Mouse (Mus musculus) G1E (cell line): ENCODE measurements around the gene Rhbdf2. TPM values are rescaled to one million over a fixed set of nuclear protein-coding genes. Genes with fewer than 3 reads are reported as not detected.

Experiments used
- ATAC-seq: 2 replicates; pipeline ENCODE4 v1.8.0; 2016; ENCODE audit warnings: mild to moderate bottlenecking; ENCODE audit not compliant: insufficient number of reproducible peaks, poor library complexity, low FRiP score, severe bottlenecking; ENCODE audit errors: extremely low read depth
- DNase-seq: peaks from one replicate; pipeline ENCODE4 v3.0.0; 2012; ENCODE audit warnings: low spot score
- H3K27me3 ChIP-seq: 2 replicates; pipeline ENCODE4 v1.6.1; 2012; ENCODE audit warnings: mild to moderate bottlenecking, low read length, inconsistent platforms; ENCODE audit not compliant: insufficient read depth
- H3K36me3 ChIP-seq: replicated peaks from 2 replicates; pipeline ENCODE3; 2012; ENCODE audit warnings: mild to moderate bottlenecking, inconsistent platforms
- H3K4me1 ChIP-seq: 2 replicates; pipeline ENCODE4 v1.6.1; 2012; ENCODE audit warnings: low read depth, low read length, inconsistent platforms, mixed read lengths; ENCODE audit not compliant: insufficient read depth
- H3K4me3 ChIP-seq: 2 replicates; pipeline ENCODE4 v1.5.1; 2012; ENCODE audit warnings: low read depth, mild to moderate bottlenecking, inconsistent platforms, low read length, moderate library complexity, mixed read lengths
- H3K9me3 ChIP-seq: replicated peaks from 2 replicates; pipeline ENCODE4 v1.6.1; 2012; ENCODE audit warnings: inconsistent platforms
- CTCF ChIP-seq: IDR thresholded peaks from 2 replicates; pipeline ENCODE4 v1.5.1; 2012; ENCODE audit warnings: low read depth, low read length, inconsistent platforms, mixed read lengths
- GATA1 ChIP-seq: IDR thresholded peaks from 2 replicates; pipeline ENCODE4 v1.6.1; 2012; ENCODE audit warnings: borderline replicate concordance, low read length, inconsistent platforms, mixed read lengths
- GATA2 ChIP-seq: IDR thresholded peaks from 2 replicates; pipeline ENCODE4 v1.6.1; 2012; ENCODE audit warnings: low read depth, low read length, inconsistent platforms, borderline replicate concordance
- POLR2AphosphoS5 ChIP-seq: IDR thresholded peaks from 2 replicates; pipeline ENCODE4 v1.6.1; 2012; ENCODE audit warnings: low read depth, low read length, inconsistent platforms; ENCODE audit not compliant: insufficient replicate concordance
- TAL1 ChIP-seq: conservative IDR thresholded peaks from 2 replicates; pipeline ENCODE4 v1.6.1; 2012; ENCODE audit warnings: low read depth, low read length, inconsistent platforms, mixed read lengths
- polyA plus RNA-seq: library from polyadenylated mRNA; stranded (reverse); fragments of >175 nt; gene quantifications from 2 replicates; pipeline ENCODE4 v1.2.3, GENCODE M21; 2012
- total RNA-seq, 2 experiments: library from RNA; stranded (forward) in 1 of 2; stranded (reverse) in 1 of 2; fragments of 200-1000 nt in 1 of 2; fragments of >200 nt in 1 of 2; fragmentation: Nextera tagmentation in 1 of 2; gene quantifications; 2 replicates each; pipeline ENCODE4 v1.2.3; 2014 to 2017

The Rhbdf2 gene
- total and polyA plus RNA-seq, 3 experiments: 1.9 to 5.6 (median 4.2) TPM

DNA sequence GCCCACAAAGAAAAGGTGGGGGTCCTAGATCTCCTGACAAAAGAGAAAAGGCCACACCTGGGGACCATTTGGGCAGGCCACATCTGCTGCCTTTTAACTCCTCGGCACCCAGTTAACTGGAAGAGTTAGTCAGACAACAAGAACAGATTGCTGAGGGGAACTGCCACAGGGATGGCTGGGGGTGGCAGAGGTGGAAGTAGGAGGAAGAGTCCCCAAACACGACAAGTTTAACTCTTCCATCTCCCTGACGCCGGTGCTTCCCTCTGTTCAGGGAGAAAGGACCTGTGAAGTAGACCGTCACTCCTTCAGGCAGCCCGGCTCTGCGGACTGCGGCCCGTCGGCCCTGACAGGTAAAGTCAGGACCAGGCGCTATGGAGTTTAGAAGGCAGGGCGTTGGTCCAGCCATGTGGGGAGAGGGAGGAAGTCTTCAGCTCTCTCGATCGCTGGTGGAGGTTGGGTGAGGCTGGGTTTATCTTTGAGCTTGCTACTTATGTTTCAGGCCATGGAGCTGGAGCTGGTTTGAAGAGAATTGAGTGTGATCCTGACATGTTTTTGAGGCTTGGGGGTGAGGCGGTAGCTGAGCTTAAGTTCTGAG lies 32.3 kb upstream of the Rhbdf2 start:
- Histone ChIP-seq H3K36me3 (no peaks in the 10 kb centered on the region), H3K27me3 (peaks cover 38% of the 10 kb centered on the region), H3K4me1 (peaks cover 78% of the 10 kb centered on the region), H3K9me3 (no peaks in the 10 kb centered on the region), H3K4me3 (no peak overlapping the region)
- DNase-seq (no peak), ATAC-seq (no peak)
- TF ChIP-seq CTCF (no peak), POLR2AphosphoS5 (no peak), GATA1 (no peak), GATA2 (no peak), TAL1 (no peak)

DNA sequence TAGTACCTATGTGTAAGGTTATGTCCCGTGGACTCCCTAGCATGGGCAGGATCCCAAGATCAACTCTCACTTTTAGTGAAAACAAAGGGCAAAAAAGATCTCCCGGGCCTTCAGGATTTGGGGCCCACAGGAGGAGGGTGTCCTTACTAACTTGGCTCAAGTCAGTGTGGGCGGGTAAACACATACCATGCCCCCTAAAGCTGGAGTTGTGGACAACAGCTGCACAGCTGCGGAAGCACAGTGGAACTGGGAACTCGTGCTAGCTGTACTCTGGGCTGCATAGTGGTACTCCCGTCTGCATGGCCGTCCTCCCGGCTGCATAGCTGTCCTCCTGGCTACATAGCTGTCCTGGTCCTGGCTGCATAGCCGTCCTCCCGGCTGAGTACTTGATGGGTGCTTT lies 31.4 kb upstream of the Rhbdf2 start:
- no peak for ATAC-seq
- no peak for TF ChIP-seq GATA2
- TF ChIP-seq TAL1: no peak
- no peak for TF ChIP-seq POLR2AphosphoS5
- TF ChIP-seq CTCF: no peak
- no peak for TF ChIP-seq GATA1
- H3K9me3 ChIP-seq: peaks cover 4% of the 10 kb centered on the region; the same call in 1 of the 2 replicates
- H3K27me3 ChIP-seq: peaks cover 38% of the 10 kb centered on the region
- H3K36me3 ChIP-seq: no peaks in the 10 kb centered on the region
- H3K4me1 ChIP-seq: peaks cover 76% of the 10 kb centered on the region
- DNase-seq: no peak
- peak overlapping the region; percentile 69; the same call in 1 of the 2 replicates for H3K4me3 ChIP-seq

DNA sequence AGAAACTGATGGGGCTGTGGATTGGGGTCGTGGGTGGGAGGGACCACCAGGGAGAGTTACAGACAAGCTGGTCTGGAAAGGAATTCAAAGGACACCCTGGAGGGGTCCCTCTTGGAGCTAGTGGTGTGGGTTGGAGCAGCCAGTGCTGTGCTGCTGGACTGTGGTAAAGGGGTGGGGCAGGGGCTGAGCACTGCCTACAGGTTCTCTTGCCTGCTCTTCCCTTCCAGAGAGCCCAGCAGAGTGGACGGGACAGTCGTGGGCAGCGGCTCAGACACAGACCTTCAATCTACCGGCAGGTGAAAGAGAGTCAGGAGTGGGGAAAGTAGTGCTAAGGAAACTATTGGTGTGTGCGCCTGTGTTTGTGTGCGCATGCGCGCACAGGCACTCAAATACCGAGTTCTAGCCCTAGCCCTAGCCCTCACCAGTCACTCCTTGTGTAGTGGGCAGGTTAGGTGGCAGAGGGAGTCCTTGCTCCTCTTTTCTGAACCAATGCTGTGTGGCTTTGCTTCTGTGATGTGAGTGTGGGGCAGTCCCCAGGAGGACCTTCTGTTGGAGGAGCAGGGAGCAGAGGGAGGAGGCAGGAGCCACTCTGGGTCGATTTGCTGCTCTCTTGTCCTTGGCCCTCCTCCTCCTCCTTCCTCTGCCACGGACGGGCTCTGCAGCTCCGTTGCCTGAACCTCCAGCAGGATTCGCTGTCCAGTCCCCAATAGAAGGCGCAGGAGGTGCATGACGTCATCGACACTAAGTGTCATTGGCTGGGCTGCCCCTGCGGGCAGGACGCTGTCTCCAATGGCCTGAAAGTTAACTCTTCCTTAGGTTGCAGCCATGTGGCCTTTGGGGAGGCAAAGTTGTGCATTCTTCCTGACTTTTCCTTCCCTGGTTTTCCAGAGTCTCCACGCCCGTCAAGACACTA lies 30.7 kb upstream of the Rhbdf2 start:
- ATAC-seq (peak; percentile 99), DNase-seq (peak; percentile 98)
- TF ChIP-seq TAL1 (no peak), GATA1 (no peak), GATA2 (no peak), CTCF (no peak), POLR2AphosphoS5 (no peak)
- peaks cover 4% of the 10 kb centered on the region; the same call in 1 of the 2 replicates for H3K9me3 ChIP-seq
- peaks cover 72% of the 10 kb centered on the region for H3K4me1 ChIP-seq
- H3K4me3 ChIP-seq: peak overlapping the region; percentile 69
- H3K36me3 ChIP-seq: no peaks in the 10 kb centered on the region
- peaks cover 35% of the 10 kb centered on the region for H3K27me3 ChIP-seq

DNA sequence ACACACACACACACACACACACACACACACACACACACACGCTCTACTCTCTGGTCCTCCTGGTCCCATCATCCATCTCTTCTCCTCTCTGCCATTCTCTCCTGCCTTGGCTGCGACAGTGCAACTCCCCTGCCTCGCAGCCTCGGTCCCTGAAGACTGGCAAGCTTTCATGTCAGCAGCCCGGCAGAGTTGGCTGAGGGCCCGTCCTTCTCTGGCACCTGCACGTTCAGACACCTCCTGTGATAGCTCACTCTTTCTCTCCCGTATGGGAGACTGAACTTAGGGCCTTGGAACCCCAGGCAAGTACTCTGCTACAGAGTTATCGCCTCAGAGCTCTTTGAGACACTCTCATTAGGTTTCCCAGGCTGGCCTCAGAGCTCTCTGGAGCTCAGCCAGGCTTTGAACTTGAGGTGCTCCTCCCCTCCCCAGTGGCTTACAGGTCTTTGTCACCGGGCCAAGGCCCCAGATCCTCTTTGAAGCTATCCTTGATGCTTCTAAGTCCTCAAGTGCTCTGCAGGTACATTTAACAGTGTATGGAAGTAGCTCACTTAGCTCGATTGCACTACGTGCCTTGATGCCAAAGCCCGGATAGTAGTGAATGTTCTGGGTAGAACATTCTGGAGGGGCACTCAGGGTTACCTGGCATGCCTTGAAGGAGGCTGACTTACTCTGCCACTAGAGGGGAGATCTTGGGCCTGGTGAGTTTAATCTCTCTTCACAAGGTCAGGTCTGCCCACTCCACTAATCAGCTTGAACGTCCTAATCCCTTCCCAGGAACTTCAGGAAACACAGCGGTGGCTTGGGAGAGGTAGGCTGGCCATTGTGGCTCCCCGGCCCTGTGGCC lies 29.8 kb upstream of the Rhbdf2 start:
- Histone ChIP-seq H3K36me3 (no peaks in the 10 kb centered on the region), H3K4me3 (peak overlapping the region; percentile 69; the same call in 1 of the 2 replicates)

DNA sequence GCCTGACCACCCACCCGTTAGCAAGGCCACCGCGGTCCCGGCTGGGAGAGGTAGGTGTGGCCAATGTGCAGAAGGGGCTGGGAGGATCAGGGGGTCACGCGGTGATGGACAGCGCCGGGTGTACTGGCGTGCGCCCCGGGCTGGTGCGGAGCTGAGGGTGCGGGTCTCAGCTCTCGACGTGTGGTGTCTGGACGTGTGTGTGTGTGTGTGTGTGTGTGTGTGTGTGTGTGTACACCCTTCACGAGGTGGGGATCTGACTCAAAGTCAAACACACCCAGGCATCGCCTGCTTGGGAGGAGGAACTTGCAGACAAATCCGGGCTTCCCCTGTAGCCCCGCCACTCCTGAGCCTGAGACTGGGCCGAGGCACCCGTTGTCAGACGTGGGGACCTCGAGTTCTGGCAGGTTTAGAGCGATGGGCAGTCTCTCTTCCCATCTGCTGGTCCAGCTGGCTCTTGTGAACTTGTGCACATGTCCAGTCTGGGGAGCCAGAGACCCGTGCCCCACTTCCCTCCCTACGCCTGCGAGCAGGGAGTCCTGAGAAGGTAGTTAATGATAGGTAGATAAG lies 27.5 kb upstream of the Rhbdf2 start, which contains the start of gene Cygb:
Gene Cygb (minus strand): TSS at position 59 of the 567 bp plus-strand sequence.
- peak within 1 kb of the TSS; percentile 23; the same call in 1 of the 2 replicates for H3K4me3 ChIP-seq

More for the DNA sequence above, 29.8 kb upstream of the Rhbdf2 start:
- H3K9me3 ChIP-seq: peaks cover 4% of the 10 kb centered on the region; the same call in 1 of the 2 replicates
- H3K4me1 ChIP-seq: peaks cover 65% of the 10 kb centered on the region
- peaks cover 35% of the 10 kb centered on the region for H3K27me3 ChIP-seq
- DNase-seq: no peak
- TF ChIP-seq POLR2AphosphoS5 (no peak), GATA2 (no peak), CTCF (no peak), GATA1 (no peak), TAL1 (no peak)
- ATAC-seq: no peak

More for the DNA sequence above, 27.5 kb upstream of the Rhbdf2 start, which contains the start of gene Cygb:
- Histone ChIP-seq H3K36me3 (no peaks in the 10 kb centered on the region), H3K4me1 (peaks cover 52% of the 10 kb centered on the region), H3K9me3 (peaks cover 4% of the 10 kb centered on the region; the same call in 1 of the 2 replicates), H3K27me3 (peaks cover 48% of the 10 kb centered on the region)
- TF ChIP-seq TAL1 (no peak), POLR2AphosphoS5 (no peak), GATA2 (no peak), GATA1 (no peak), CTCF (no peak)
- ATAC-seq (no peak), DNase-seq (no peak)
